Mouse (Mus musculus) monocyte, adult 5-6 weeks (primary cell): ENCODE results near the gene Clasp1. TPM values are rescaled to one million over a fixed set of nuclear protein-coding genes. Genes with fewer than 3 reads are reported as not detected.

Experiments
- ATAC-seq: fragments of 153-309, 156-312 bp; replicated peaks from 2 replicates; pipeline ENCODE4 v1.8.0; 2017; ENCODE audit warnings: mild to moderate bottlenecking; ENCODE audit not compliant: low TSS enrichment, insufficient number of reproducible peaks, severe bottlenecking, poor library complexity, low FRiP score
- total RNA-seq: library from RNA; stranded (forward); fragments of 200-1000, 200-491, 200-594 nt; gene quantifications from 3 replicates; pipeline ENCODE4 v1.2.3, GENCODE M21; 2017

Clasp1 gene
- total RNA-seq, 1 experiment from 2014 or later: 27.5 TPM

- ATAC-seq: no peak
These were observed 10.9 kb downstream of the Clasp1 start for GRCm38 (mm10) chr1:118399625-118400310.

GRCm38 (mm10) chr1:118401991-118402390 is 13.1 kb downstream of the Clasp1 start:
- no peak for ATAC-seq

GRCm38 (mm10) chr1:118402556-118402955 is 13.7 kb downstream of the Clasp1 start:
- no peak for ATAC-seq

- no peak for ATAC-seq
These were observed 14.1 kb downstream of the Clasp1 start for GRCm38 (mm10) chr1:118402966-118403365.

GRCm38 (mm10) chr1:118403440-118403839 is 14.6 kb downstream of the Clasp1 start:
- no peak for ATAC-seq

- no peak for ATAC-seq
These were observed 18.9 kb downstream of the Clasp1 start for GRCm38 (mm10) chr1:118407586-118408250.

GRCm38 (mm10) chr1:118409249-118409648 is 20.4 kb downstream of the Clasp1 start:
- no peak for ATAC-seq

- ATAC-seq: no peak
These were observed 22.0 kb downstream of the Clasp1 start for GRCm38 (mm10) chr1:118410824-118411223.

GRCm38 (mm10) chr1:118413169-118413568 is 24.3 kb downstream of the Clasp1 start:
- ATAC-seq: no peak

- ATAC-seq: no peak
These were observed 28.3 kb downstream of the Clasp1 start for GRCm38 (mm10) chr1:118417047-118417730.

GRCm38 (mm10) chr1:118419399-118419798 is 30.5 kb downstream of the Clasp1 start:
- no peak for ATAC-seq

GRCm38 (mm10) chr1:118421149-118421548 is 32.3 kb downstream of the Clasp1 start:
- no peak for ATAC-seq

- ATAC-seq: no peak
These were observed 34.0 kb downstream of the Clasp1 start for GRCm38 (mm10) chr1:118422812-118423211.

GRCm38 (mm10) chr1:118425982-118426381 is 37.1 kb downstream of the Clasp1 start:
- no peak for ATAC-seq

GRCm38 (mm10) chr1:118428354-118429084 is 39.7 kb downstream of the Clasp1 start:
- no peak for ATAC-seq

GRCm38 (mm10) chr1:118431548-118431947 is 42.7 kb downstream of the Clasp1 start:
- no peak for ATAC-seq

GRCm38 (mm10) chr1:118435001-118435473 is 46.2 kb downstream of the Clasp1 start:
- ATAC-seq: no peak

GRCm38 (mm10) chr1:118437856-118438255 is 49.0 kb downstream of the Clasp1 start:
- ATAC-seq: no peak

- ATAC-seq: no peak
These were observed 49.5 kb downstream of the Clasp1 start for GRCm38 (mm10) chr1:118438332-118438731.
